Mouse (Mus musculus) kidney, adult 2 months (tissue): Measurements from ENCODE around the gene Fbln1.

Source experiments
- CTCF ChIP-seq: fragments of 200-500 bp; conservative IDR thresholded peaks from 2 replicates; pipeline ENCODE4 v1.5.1; 2011; ENCODE audit warnings: low read depth, mild to moderate bottlenecking, control low read depth, low read length, moderate library complexity, mixed read lengths; ENCODE audit not compliant: insufficient read depth, insufficient read length
- POLR2A ChIP-seq: fragments of 200-500 bp; IDR thresholded peaks from one replicate; pipeline ENCODE4 v1.6.1; 2011; ENCODE audit warnings: low read depth, low read length, control low read depth

DNA sequence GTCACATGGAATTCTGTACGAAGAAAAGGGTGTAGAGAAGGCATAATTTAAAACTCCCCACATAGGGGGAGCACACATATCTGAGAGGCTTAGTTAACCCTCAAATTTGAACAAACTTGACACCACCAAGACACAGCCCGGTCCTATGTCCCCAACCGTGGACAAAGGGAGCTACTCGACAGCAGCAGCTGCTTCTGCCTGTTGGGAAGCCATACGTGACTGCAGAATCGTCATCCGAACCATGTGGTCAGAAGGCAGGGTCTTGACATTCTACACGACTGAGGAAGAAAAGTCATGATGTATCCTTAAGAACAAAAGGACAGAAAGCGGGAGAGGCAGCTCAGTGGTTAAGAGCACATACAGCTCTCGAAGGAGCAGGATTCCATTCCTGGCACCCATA is 31.7 kb upstream of the Fbln1 start:
- TF ChIP-seq POLR2A (no peak), CTCF (no peak)
